Mouse (Mus musculus): ENCODE data around the gene Gm10840. TPM values are rescaled to one million over a fixed set of nuclear protein-coding genes. Genes with fewer than 3 reads are reported as not detected.

The Gm10840 gene
- total and polyA plus RNA-seq, 2 experiments from 2014 or later, result not detected

DNA sequence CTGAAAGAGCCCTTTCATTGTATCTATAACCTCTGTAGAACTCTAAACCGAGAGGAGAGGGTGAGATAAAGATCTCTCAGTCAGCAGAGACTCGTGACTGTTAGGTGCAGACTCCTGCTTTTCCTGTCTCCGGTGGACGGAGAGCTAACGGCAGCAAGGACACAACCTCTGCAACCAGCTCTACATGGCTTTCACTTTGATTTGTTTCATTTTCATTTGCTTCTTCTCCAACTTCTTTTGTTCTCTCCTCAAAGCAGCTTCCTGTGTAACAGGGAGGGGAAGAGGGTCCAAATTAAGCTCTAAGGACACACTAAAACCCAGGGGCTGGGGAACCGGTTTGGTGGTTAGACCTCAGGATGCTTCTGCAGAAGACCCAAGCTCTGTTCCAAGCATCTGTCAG lies 40.1 kb downstream of the Gm10840 start:
- no peaks in the 10 kb centered on the region for H3K27me3 ChIP-seq (ENCODE audit: control insufficient read depth, insufficient read depth, low read length)
- H3K4me3 ChIP-seq (ENCODE audit: low read depth, low read length), result no peak overlapping the region
- H3K9me3 ChIP-seq (replicated peaks; ENCODE audit: control insufficient read depth, low read length), result no peaks in the 10 kb centered on the region
- WGBS, result 54% methylated on average over 6 of the region's 6 CpGs
- TF ChIP-seq CTCF (IDR thresholded peaks at IDR 0.05; ENCODE audit: low read depth) (no peak), EP300 (IDR thresholded peaks at IDR 0.05; ENCODE audit: low read depth) (no peak)
- no peak overlapping the region for H3K27ac ChIP-seq (ENCODE audit: low read depth)
- ATAC-seq (ENCODE audit: insufficient read depth, low read depth) (no peak), DNase-seq (ENCODE audit: low spot score) (no peak)
- H3K4me1 ChIP-seq (ENCODE audit: control insufficient read depth, insufficient read depth), result no peaks in the 10 kb centered on the region
- H3K9ac ChIP-seq (replicated peaks; ENCODE audit: low read depth, low read length), result no peak overlapping the region
- peaks cover 83% of the 10 kb centered on the region for H3K36me3 ChIP-seq (replicated peaks; ENCODE audit: control insufficient read depth, insufficient read depth, low read length)
- H3K4me2 ChIP-seq (ENCODE audit: low read depth, low read length), result no peak overlapping the region

DNA sequence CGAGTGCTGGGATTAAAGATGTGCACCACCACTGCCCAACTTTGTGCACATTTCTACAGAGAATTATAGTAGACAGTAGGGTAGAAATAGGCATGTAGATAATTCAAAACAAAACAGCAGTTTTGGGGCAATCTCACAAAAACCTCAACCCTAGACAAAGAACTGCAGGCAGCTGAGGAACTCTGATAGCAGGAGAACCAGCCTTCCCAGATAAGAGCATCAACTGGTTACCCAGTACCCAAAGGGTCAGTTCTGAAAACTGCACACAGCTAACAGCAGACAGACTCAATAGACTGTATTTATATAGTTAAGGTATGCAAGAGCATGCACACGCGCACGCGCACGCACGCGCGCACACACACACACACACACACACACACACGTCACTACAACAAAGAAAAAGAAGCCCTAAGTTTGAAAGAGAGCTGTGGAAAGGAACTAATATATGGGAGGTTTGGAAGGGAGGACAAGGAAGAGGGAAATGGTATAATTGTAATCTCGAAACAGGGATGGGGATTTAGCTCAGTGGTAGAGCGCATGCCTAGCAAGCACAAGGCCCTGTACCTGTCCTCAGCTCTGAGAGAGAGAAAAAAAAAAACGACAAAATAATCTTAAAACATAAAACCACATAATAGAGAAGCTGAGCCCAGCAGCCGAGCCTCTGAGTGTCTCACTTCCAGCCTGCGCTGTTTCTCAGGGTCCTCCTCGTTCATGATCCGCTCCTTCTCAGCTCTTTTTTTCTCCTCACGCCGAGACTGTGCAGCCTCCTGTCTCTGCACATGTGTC lies 40.9 kb downstream of the Gm10840 start:
- TF ChIP-seq CTCF (IDR thresholded peaks at IDR 0.05; ENCODE audit: low read depth) (no peak), EP300 (IDR thresholded peaks at IDR 0.05; ENCODE audit: low read depth) (no peak)
- no peak for ATAC-seq (ENCODE audit: insufficient read depth, low read depth)
- Histone ChIP-seq H3K9ac (replicated peaks; ENCODE audit: low read depth, low read length) (no peak overlapping the region), H3K9me3 (replicated peaks; ENCODE audit: control insufficient read depth, low read length) (no peaks in the 10 kb centered on the region), H3K4me1 (ENCODE audit: control insufficient read depth, insufficient read depth) (no peaks in the 10 kb centered on the region), H3K27me3 (ENCODE audit: control insufficient read depth, insufficient read depth, low read length) (no peaks in the 10 kb centered on the region), H3K4me3 (ENCODE audit: low read depth, low read length) (no peak overlapping the region), H3K27ac (ENCODE audit: low read depth) (no peak overlapping the region; the same call in 1 of the 2 replicates), H3K4me2 (ENCODE audit: low read depth, low read length) (no peak overlapping the region), H3K36me3 (replicated peaks; ENCODE audit: control insufficient read depth, insufficient read depth, low read length) (peaks cover 88% of the 10 kb centered on the region)
- no peak for DNase-seq (ENCODE audit: low spot score)
- 87% methylated on average over 19 of the region's 19 CpGs for WGBS

GRCm38 (mm10) chr11:106202123-106202465 lies 41.4 kb downstream of the Gm10840 start, which contains the start of gene Strada:
Gene Strada (minus strand): TSS chr11:106202168.
- Histone ChIP-seq H3K9me3 (replicated peaks; ENCODE audit: control insufficient read depth, low read length) (no peaks in the 10 kb centered on the region), H3K36me3 (replicated peaks; ENCODE audit: control insufficient read depth, insufficient read depth, low read length) (peaks cover 88% of the 10 kb centered on the region), H3K27ac (ENCODE audit: low read depth) (no peak within 1 kb of the TSS; the same call in 1 of the 2 replicates), H3K27me3 (ENCODE audit: control insufficient read depth, insufficient read depth, low read length) (no peaks in the 10 kb centered on the region), H3K4me1 (ENCODE audit: control insufficient read depth, insufficient read depth) (no peaks in the 10 kb centered on the region), H3K4me2 (ENCODE audit: low read depth, low read length) (no peak within 1 kb of the TSS), H3K4me3 (ENCODE audit: low read depth, low read length) (no peak within 1 kb of the TSS), H3K9ac (replicated peaks; ENCODE audit: low read depth, low read length) (no peak within 1 kb of the TSS)
- 68% methylated on average over 5 of the region's 5 CpGs for WGBS
- DNase-seq (ENCODE audit: low spot score) (no peak), ATAC-seq (ENCODE audit: insufficient read depth, low read depth) (no peak)
- no peak for TF ChIP-seq CTCF (IDR thresholded peaks at IDR 0.05; ENCODE audit: low read depth)
- TF ChIP-seq EP300 (IDR thresholded peaks at IDR 0.05; ENCODE audit: low read depth), result no peak

Other genes starting within 250 kb of the Gm10840 start
- 9.5 and 11.4 TPM in 2 replicates for gene Cyb561, start 207.5 kb upstream of the Gm10840 start, total RNA-seq (2014; rRNA removed; ENCODE audit: low replicate concordance)
- 5.9 and 7.1 TPM in 2 replicates for gene Cyb561, start 207.5 kb upstream of the Gm10840 start, polyA plus RNA-seq (2015; fragmentation: Nextera tagmentation; extraction: Ambion mirVana)
- 6.1 and 17.1 TPM in 2 replicates for gene Ace, start 192.9 kb upstream of the Gm10840 start, total RNA-seq (2014; rRNA removed; ENCODE audit: low replicate concordance)
- 3.3 and 3.7 TPM in 2 replicates for gene Ace, start 192.9 kb upstream of the Gm10840 start, polyA plus RNA-seq (2015; fragmentation: Nextera tagmentation; extraction: Ambion mirVana)
- gene Ace3, start 166.2 kb upstream of the Gm10840 start, total RNA-seq (2014; rRNA removed; ENCODE audit: low replicate concordance), result not detected in 2 replicates
- not detected in 2 replicates for gene Ace3, start 166.2 kb upstream of the Gm10840 start, polyA plus RNA-seq (2015; fragmentation: Nextera tagmentation; extraction: Ambion mirVana)
- gene Kcnh6, start 152.7 kb upstream of the Gm10840 start, total RNA-seq (2014; rRNA removed; ENCODE audit: low replicate concordance), result 0.97 TPM in 1 of 2 replicates, not detected in the other
- 0.10 and 0.12 TPM in 2 replicates for gene Kcnh6, start 152.7 kb upstream of the Gm10840 start, polyA plus RNA-seq (2015; fragmentation: Nextera tagmentation; extraction: Ambion mirVana)
- 49.5 and 65.0 TPM in 2 replicates for gene Dcaf7, start 124.0 kb upstream of the Gm10840 start, total RNA-seq (2014; rRNA removed; ENCODE audit: low replicate concordance)
- gene Dcaf7, start 124.0 kb upstream of the Gm10840 start, polyA plus RNA-seq (2015; fragmentation: Nextera tagmentation; extraction: Ambion mirVana), result 22.4 and 27.4 TPM in 2 replicates
- 40.6 and 50.4 TPM in 2 replicates for gene Taco1, start 94.8 kb upstream of the Gm10840 start, total RNA-seq (2014; rRNA removed; ENCODE audit: low replicate concordance)
- gene Taco1, start 94.8 kb upstream of the Gm10840 start, polyA plus RNA-seq (2015; fragmentation: Nextera tagmentation; extraction: Ambion mirVana), result 14.1 and 17.4 TPM in 2 replicates
- 44.0 and 71.9 TPM in 2 replicates for gene Map3k3, start 76.2 kb upstream of the Gm10840 start, total RNA-seq (2014; rRNA removed; ENCODE audit: low replicate concordance)
- gene Map3k3, start 76.2 kb upstream of the Gm10840 start, polyA plus RNA-seq (2015; fragmentation: Nextera tagmentation; extraction: Ambion mirVana), result 13.8 and 14.5 TPM in 2 replicates
- gene Limd2, start within 50 bp of the Gm10840 start, total RNA-seq (2014; rRNA removed; ENCODE audit: low replicate concordance), result 8.2 and 34.8 TPM in 2 replicates
- 40.4 and 44.6 TPM in 2 replicates for gene Limd2, start within 50 bp of the Gm10840 start, polyA plus RNA-seq (2015; fragmentation: Nextera tagmentation; extraction: Ambion mirVana)
- gene Strada, start 41.3 kb downstream of the Gm10840 start, total RNA-seq (2014; rRNA removed; ENCODE audit: low replicate concordance), result 12.6 and 18.7 TPM in 2 replicates
- 12.6 and 13.0 TPM in 2 replicates for gene Strada, start 41.3 kb downstream of the Gm10840 start, polyA plus RNA-seq (2015; fragmentation: Nextera tagmentation; extraction: Ambion mirVana)
- gene Ccdc47, start 55.5 kb downstream of the Gm10840 start, total RNA-seq (2014; rRNA removed; ENCODE audit: low replicate concordance), result 22.0 and 23.6 TPM in 2 replicates
- 80.6 and 89.8 TPM in 2 replicates for gene Ccdc47, start 55.5 kb downstream of the Gm10840 start, polyA plus RNA-seq (2015; fragmentation: Nextera tagmentation; extraction: Ambion mirVana)
- gene Ddx42, start 56.1 kb downstream of the Gm10840 start, total RNA-seq (2014; rRNA removed; ENCODE audit: low replicate concordance), result 15.8 and 17.8 TPM in 2 replicates
- 25.5 and 29.2 TPM in 2 replicates for gene Ddx42, start 56.1 kb downstream of the Gm10840 start, polyA plus RNA-seq (2015; fragmentation: Nextera tagmentation; extraction: Ambion mirVana)
- gene Ftsj3, start 95.2 kb downstream of the Gm10840 start, total RNA-seq (2014; rRNA removed; ENCODE audit: low replicate concordance), result 21.2 and 32.7 TPM in 2 replicates
- 19.2 and 23.1 TPM in 2 replicates for gene Ftsj3, start 95.2 kb downstream of the Gm10840 start, polyA plus RNA-seq (2015; fragmentation: Nextera tagmentation; extraction: Ambion mirVana)
- gene Psmc5, start 95.3 kb downstream of the Gm10840 start, total RNA-seq (2014; rRNA removed; ENCODE audit: low replicate concordance), result 45.8 and 50.8 TPM in 2 replicates
- gene Psmc5, start 95.3 kb downstream of the Gm10840 start, polyA plus RNA-seq (2015; fragmentation: Nextera tagmentation; extraction: Ambion mirVana), result 208 and 210 TPM in 2 replicates
- gene Smarcd2, start 112.1 kb downstream of the Gm10840 start, total RNA-seq (2014; rRNA removed; ENCODE audit: low replicate concordance), result 32.9 and 43.0 TPM in 2 replicates
- 10.5 and 10.7 TPM in 2 replicates for gene Smarcd2, start 112.1 kb downstream of the Gm10840 start, polyA plus RNA-seq (2015; fragmentation: Nextera tagmentation; extraction: Ambion mirVana)
- gene Tcam1, start 115.8 kb downstream of the Gm10840 start, total RNA-seq (2014; rRNA removed; ENCODE audit: low replicate concordance), result not detected in 2 replicates
- gene Tcam1, start 115.8 kb downstream of the Gm10840 start, polyA plus RNA-seq (2015; fragmentation: Nextera tagmentation; extraction: Ambion mirVana), result 0.04 TPM in 1 of 2 replicates, not detected in the other
- gene Gh, start 141.0 kb downstream of the Gm10840 start, total RNA-seq (2014; rRNA removed; ENCODE audit: low replicate concordance), result not detected in 2 replicates
- not detected in 2 replicates for gene Gh, start 141.0 kb downstream of the Gm10840 start, polyA plus RNA-seq (2015; fragmentation: Nextera tagmentation; extraction: Ambion mirVana)
- 0.19 and 2.2 TPM in 2 replicates for gene Cd79b, start 153.9 kb downstream of the Gm10840 start, total RNA-seq (2014; rRNA removed; ENCODE audit: low replicate concordance)
- 1.2 and 1.3 TPM in 2 replicates for gene Cd79b, start 153.9 kb downstream of the Gm10840 start, polyA plus RNA-seq (2015; fragmentation: Nextera tagmentation; extraction: Ambion mirVana)
- 0.70 and 0.76 TPM in 2 replicates for gene Scn4a, start 192.4 kb downstream of the Gm10840 start, total RNA-seq (2014; rRNA removed; ENCODE audit: low replicate concordance)
- gene Scn4a, start 192.4 kb downstream of the Gm10840 start, polyA plus RNA-seq (2015; fragmentation: Nextera tagmentation; extraction: Ambion mirVana), result 0.23 and 0.51 TPM in 2 replicates
- 0.50 TPM in 1 of 2 replicates, not detected in the other for gene Prr29, start 204.6 kb downstream of the Gm10840 start, total RNA-seq (2014; rRNA removed; ENCODE audit: low replicate concordance)
- gene Prr29, start 204.6 kb downstream of the Gm10840 start, polyA plus RNA-seq (2015; fragmentation: Nextera tagmentation; extraction: Ambion mirVana), result 0.49 and 0.55 TPM in 2 replicates
- gene Icam2, start 227.2 kb downstream of the Gm10840 start, total RNA-seq (2014; rRNA removed; ENCODE audit: low replicate concordance), result 66.6 and 76.3 TPM in 2 replicates
- 72.9 and 74.9 TPM in 2 replicates for gene Icam2, start 227.2 kb downstream of the Gm10840 start, polyA plus RNA-seq (2015; fragmentation: Nextera tagmentation; extraction: Ambion mirVana)

Data from heart, postnatal 0 days (tissue).